Mouse (Mus musculus): ENCODE data around the gene Itgae. TPM values are rescaled to one million over a fixed set of nuclear protein-coding genes. Genes with fewer than 3 reads are reported as not detected.

Gene Itgae
- polyA plus RNA-seq, 1 experiment from 2014 or later, result 0.20 TPM

- Histone ChIP-seq H3K9ac (ENCODE audit: low read depth, low read length) (no peak overlapping the region), H3K4me1 (ENCODE audit: control insufficient read depth, insufficient read depth, low read length) (no peaks in the 10 kb centered on the region), H3K27me3 (ENCODE audit: control insufficient read depth, insufficient read depth, low read length) (no peaks in the 10 kb centered on the region), H3K4me2 (replicated peaks; ENCODE audit: low read depth, low read length) (no peak overlapping the region), H3K9me3 (ENCODE audit: control insufficient read depth, low read length) (no peaks in the 10 kb centered on the region), H3K27ac (ENCODE audit: low read depth, low read length) (no peak overlapping the region), H3K4me3 (ENCODE audit: low read length) (no peak overlapping the region), H3K36me3 (ENCODE audit: control insufficient read depth, insufficient read depth, low read length) (peaks cover 48% of the 10 kb centered on the region)
- no peak for ATAC-seq (ENCODE audit: low FRiP score, low TSS enrichment)
- WGBS, result 96% methylated on average over 3 of the region's 3 CpGs
Measured at GRCm38 (mm10) chr11:73061413-73061812, 29.0 kb upstream of the Itgae start.

GRCm38 (mm10) chr11:73071839-73072238, 18.5 kb upstream of the Itgae start:
- no peak for ATAC-seq (ENCODE audit: low FRiP score, low TSS enrichment)

DNA sequence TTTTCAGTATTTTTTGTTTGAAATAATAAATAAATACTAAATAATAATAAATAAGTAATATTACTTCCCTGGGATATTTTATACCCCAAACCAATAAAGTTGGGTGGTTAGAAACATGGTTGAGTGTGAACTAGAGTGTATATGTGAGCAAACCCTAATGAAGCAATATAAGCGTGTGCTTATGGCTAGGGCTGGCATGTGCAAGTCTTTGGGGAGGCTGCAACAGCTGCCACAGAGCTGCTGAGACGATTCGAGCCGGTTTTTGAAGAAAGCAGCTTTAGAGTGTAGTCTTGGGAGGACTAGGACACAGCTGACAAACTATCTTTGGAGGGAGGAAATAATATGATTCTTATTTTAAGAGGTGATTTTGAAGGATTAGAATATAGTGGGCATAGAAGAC, 14.1 kb upstream of the Itgae start:
- Histone ChIP-seq H3K9me3 (ENCODE audit: control insufficient read depth, low read length) (no peaks in the 10 kb centered on the region), H3K9ac (ENCODE audit: low read depth, low read length) (no peak overlapping the region), H3K27ac (ENCODE audit: low read depth, low read length) (no peak overlapping the region), H3K36me3 (ENCODE audit: control insufficient read depth, insufficient read depth, low read length) (peaks cover 84% of the 10 kb centered on the region), H3K4me3 (ENCODE audit: low read length) (no peak overlapping the region), H3K27me3 (ENCODE audit: control insufficient read depth, insufficient read depth, low read length) (no peaks in the 10 kb centered on the region), H3K4me2 (replicated peaks; ENCODE audit: low read depth, low read length) (no peak overlapping the region), H3K4me1 (ENCODE audit: control insufficient read depth, insufficient read depth, low read length) (no peaks in the 10 kb centered on the region)
- ATAC-seq (ENCODE audit: low FRiP score, low TSS enrichment), result no peak
- WGBS, result 92% methylated on average over 4 of the region's 4 CpGs

More at GRCm38 (mm10) chr11:73071839-73072238, 18.5 kb upstream of the Itgae start:
- H3K4me2 ChIP-seq (replicated peaks; ENCODE audit: low read depth, low read length), result no peak overlapping the region
- H3K9ac ChIP-seq (ENCODE audit: low read depth, low read length), result no peak overlapping the region
- no peaks in the 10 kb centered on the region for H3K9me3 ChIP-seq (ENCODE audit: control insufficient read depth, low read length)
- H3K36me3 ChIP-seq (ENCODE audit: control insufficient read depth, insufficient read depth, low read length), result peaks cover 88% of the 10 kb centered on the region
- no peaks in the 10 kb centered on the region for H3K27me3 ChIP-seq (ENCODE audit: control insufficient read depth, insufficient read depth, low read length)
- no peaks in the 10 kb centered on the region for H3K4me1 ChIP-seq (ENCODE audit: control insufficient read depth, insufficient read depth, low read length)
- H3K27ac ChIP-seq (ENCODE audit: low read depth, low read length), result no peak overlapping the region
- H3K4me3 ChIP-seq (ENCODE audit: low read length), result no peak overlapping the region
- WGBS, result 84% methylated on average over 3 of the region's 3 CpGs

GRCm38 (mm10) chr11:73076733-73077132, 13.7 kb upstream of the Itgae start:
- 82% methylated on average over 4 of the region's 4 CpGs for WGBS
- Histone ChIP-seq H3K36me3 (ENCODE audit: control insufficient read depth, insufficient read depth, low read length) (peaks cover 88% of the 10 kb centered on the region), H3K27ac (ENCODE audit: low read depth, low read length) (no peak overlapping the region), H3K9ac (ENCODE audit: low read depth, low read length) (no peak overlapping the region), H3K4me2 (replicated peaks; ENCODE audit: low read depth, low read length) (no peak overlapping the region), H3K4me1 (ENCODE audit: control insufficient read depth, insufficient read depth, low read length) (no peaks in the 10 kb centered on the region), H3K9me3 (ENCODE audit: control insufficient read depth, low read length) (no peaks in the 10 kb centered on the region), H3K4me3 (ENCODE audit: low read length) (no peak overlapping the region), H3K27me3 (ENCODE audit: control insufficient read depth, insufficient read depth, low read length) (no peaks in the 10 kb centered on the region)
- ATAC-seq (ENCODE audit: low FRiP score, low TSS enrichment), result no peak

DNA sequence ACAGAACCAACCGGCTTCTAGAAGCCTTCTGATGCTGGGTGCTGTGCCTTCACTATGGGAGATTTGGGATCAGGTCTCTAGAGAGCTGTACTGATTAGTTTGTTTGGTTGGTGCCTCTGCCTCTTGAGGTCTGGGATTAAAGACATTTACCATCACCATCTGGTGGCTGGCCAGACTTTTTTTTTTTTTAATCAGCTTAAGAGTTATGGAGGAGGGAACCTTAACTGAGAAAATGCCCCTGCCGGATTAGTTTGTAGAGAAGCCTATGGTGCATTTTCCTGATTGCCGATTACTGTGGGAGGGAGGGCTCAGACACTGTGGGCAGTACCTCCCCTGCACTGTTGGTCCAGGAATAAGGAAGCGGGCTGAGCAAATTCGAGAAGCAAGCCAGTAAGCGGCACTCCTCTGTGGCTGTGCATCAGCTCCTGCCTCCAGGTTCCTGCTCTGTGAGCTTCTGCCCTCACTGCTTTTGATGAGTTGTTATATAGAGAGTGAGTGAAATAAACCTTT, 13.1 kb upstream of the Itgae start:
- H3K9me3 ChIP-seq (ENCODE audit: control insufficient read depth, low read length), result no peaks in the 10 kb centered on the region
- H3K36me3 ChIP-seq (ENCODE audit: control insufficient read depth, insufficient read depth, low read length), result peaks cover 89% of the 10 kb centered on the region
- H3K27ac ChIP-seq (ENCODE audit: low read depth, low read length), result no peak overlapping the region
- no peak overlapping the region for H3K9ac ChIP-seq (ENCODE audit: low read depth, low read length)
- H3K4me1 ChIP-seq (ENCODE audit: control insufficient read depth, insufficient read depth, low read length), result no peaks in the 10 kb centered on the region
- ATAC-seq (ENCODE audit: low FRiP score, low TSS enrichment), result no peak
- no peaks in the 10 kb centered on the region for H3K27me3 ChIP-seq (ENCODE audit: control insufficient read depth, insufficient read depth, low read length)
- 93% methylated on average over 6 of the region's 6 CpGs for WGBS
- no peak overlapping the region for H3K4me2 ChIP-seq (replicated peaks; ENCODE audit: low read depth, low read length)
- H3K4me3 ChIP-seq (ENCODE audit: low read length), result no peak overlapping the region

GRCm38 (mm10) chr11:73078615-73079014, 11.8 kb upstream of the Itgae start:
- WGBS, result 94% methylated on average over 8 of the region's 8 CpGs
- H3K4me1 ChIP-seq (ENCODE audit: control insufficient read depth, insufficient read depth, low read length), result no peaks in the 10 kb centered on the region
- ATAC-seq (ENCODE audit: low FRiP score, low TSS enrichment), result no peak
- no peak overlapping the region for H3K9ac ChIP-seq (ENCODE audit: low read depth, low read length)
- H3K4me2 ChIP-seq (replicated peaks; ENCODE audit: low read depth, low read length), result no peak overlapping the region
- H3K9me3 ChIP-seq (ENCODE audit: control insufficient read depth, low read length), result no peaks in the 10 kb centered on the region
- H3K36me3 ChIP-seq (ENCODE audit: control insufficient read depth, insufficient read depth, low read length), result peaks cover 78% of the 10 kb centered on the region
- no peak overlapping the region for H3K27ac ChIP-seq (ENCODE audit: low read depth, low read length)
- no peaks in the 10 kb centered on the region for H3K27me3 ChIP-seq (ENCODE audit: control insufficient read depth, insufficient read depth, low read length)
- H3K4me3 ChIP-seq (ENCODE audit: low read length), result no peak overlapping the region

GRCm38 (mm10) chr11:73080306-73080705, 10.1 kb upstream of the Itgae start:
- peaks cover 70% of the 10 kb centered on the region for H3K36me3 ChIP-seq (ENCODE audit: control insufficient read depth, insufficient read depth, low read length)
- H3K27ac ChIP-seq (ENCODE audit: low read depth, low read length), result no peak overlapping the region
- no peak overlapping the region for H3K4me3 ChIP-seq (ENCODE audit: low read length)
- ATAC-seq (ENCODE audit: low FRiP score, low TSS enrichment), result no peak
- no peak overlapping the region for H3K4me2 ChIP-seq (replicated peaks; ENCODE audit: low read depth, low read length)
- H3K27me3 ChIP-seq (ENCODE audit: control insufficient read depth, insufficient read depth, low read length), result no peaks in the 10 kb centered on the region
- no peaks in the 10 kb centered on the region for H3K9me3 ChIP-seq (ENCODE audit: control insufficient read depth, low read length)
- H3K9ac ChIP-seq (ENCODE audit: low read depth, low read length), result no peak overlapping the region
- H3K4me1 ChIP-seq (ENCODE audit: control insufficient read depth, insufficient read depth, low read length), result no peaks in the 10 kb centered on the region
- 87% methylated on average over 3 of the region's 3 CpGs for WGBS

- no peak overlapping the region for H3K4me3 ChIP-seq (ENCODE audit: low read length)
- no peak overlapping the region for H3K4me2 ChIP-seq (replicated peaks; ENCODE audit: low read depth, low read length)
- no peak for ATAC-seq (ENCODE audit: low FRiP score, low TSS enrichment)
- no peaks in the 10 kb centered on the region for H3K27me3 ChIP-seq (ENCODE audit: control insufficient read depth, insufficient read depth, low read length)
- peaks cover 31% of the 10 kb centered on the region for H3K36me3 ChIP-seq (ENCODE audit: control insufficient read depth, insufficient read depth, low read length)
- no peak overlapping the region for H3K9ac ChIP-seq (ENCODE audit: low read depth, low read length)
- 0 out of 2 replicates have a peak, but pooled peaks cover 2% of the 10 kb centered on the region for H3K4me1 ChIP-seq (ENCODE audit: control insufficient read depth, insufficient read depth, low read length)
- H3K27ac ChIP-seq (ENCODE audit: low read depth, low read length), result no peak overlapping the region
- H3K9me3 ChIP-seq (ENCODE audit: control insufficient read depth, low read length), result no peaks in the 10 kb centered on the region
- 83% methylated on average over 6 of the region's 6 CpGs for WGBS
Measured at GRCm38 (mm10) chr11:73084303-73084702, 6.1 kb upstream of the Itgae start.

GRCm38 (mm10) chr11:73084804-73085231, 5.6 kb upstream of the Itgae start:
- Histone ChIP-seq H3K27ac (ENCODE audit: low read depth, low read length) (no peak overlapping the region), H3K4me1 (ENCODE audit: control insufficient read depth, insufficient read depth, low read length) (0 out of 2 replicates have a peak, but pooled peaks cover 2% of the 10 kb centered on the region), H3K4me3 (ENCODE audit: low read length) (no peak overlapping the region), H3K9ac (ENCODE audit: low read depth, low read length) (no peak overlapping the region), H3K4me2 (replicated peaks; ENCODE audit: low read depth, low read length) (no peak overlapping the region), H3K9me3 (ENCODE audit: control insufficient read depth, low read length) (no peaks in the 10 kb centered on the region), H3K36me3 (ENCODE audit: control insufficient read depth, insufficient read depth, low read length) (peaks cover 28% of the 10 kb centered on the region), H3K27me3 (ENCODE audit: control insufficient read depth, insufficient read depth, low read length) (no peaks in the 10 kb centered on the region)
- WGBS, result 69% methylated on average over 10 of the region's 10 CpGs
- no peak for ATAC-seq (ENCODE audit: low FRiP score, low TSS enrichment)

Measured in kidney, embryonic 14.5 days (tissue).